Mouse (Mus musculus): ENCODE measurements at regions not wholly inside any gene's neighbourhood (a gene's known extent, or its start where the extent isn't known, plus 50 kb on each side); places are given as distances from the start of the nearest gene placed in this dataset.

DNA sequence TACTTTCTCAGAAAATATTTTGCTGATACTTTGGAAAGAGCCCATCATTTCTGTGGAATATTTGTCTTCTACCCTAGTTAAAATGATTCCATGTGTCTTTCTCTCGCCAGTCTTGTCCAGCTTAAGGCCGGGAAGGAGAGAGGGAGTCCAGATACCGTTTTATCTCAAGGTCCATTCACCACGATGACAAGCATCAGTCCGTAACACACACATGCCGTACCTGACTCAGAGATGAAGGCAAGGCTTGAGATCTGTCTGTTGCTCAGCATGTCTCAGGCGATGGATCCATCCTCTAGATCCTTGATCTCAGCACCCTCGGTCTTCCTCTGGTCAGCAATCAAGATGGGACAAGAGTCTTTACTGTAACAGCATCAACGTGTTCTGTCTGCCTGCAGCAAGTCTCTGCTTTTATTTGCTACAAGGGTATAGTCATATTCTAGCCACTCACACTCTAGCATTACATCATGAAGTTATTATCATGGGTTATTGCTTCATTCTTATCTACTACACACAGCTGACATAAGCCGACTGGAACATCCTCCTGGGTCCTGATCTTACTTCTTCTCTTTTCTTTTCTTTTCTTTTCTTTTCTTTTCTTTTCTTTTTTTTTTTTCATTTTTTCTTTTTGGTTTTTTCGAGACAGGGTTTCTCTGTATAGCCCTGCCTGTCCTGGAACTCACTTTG lies 64.9 kb upstream of the Tmem164 start:
- Histone ChIP-seq H3K27ac (ENCODE audit: insufficient read depth, low read depth, low read length) (no peak overlapping the region), H3K4me3 (ENCODE audit: insufficient read depth, low read length) (no peak overlapping the region), H3K4me1 (ENCODE audit: control insufficient read depth, insufficient read depth, low read length) (no peaks in the 10 kb centered on the region)
- TF ChIP-seq CTCF (IDR thresholded peaks at IDR 0.05; ENCODE audit: low read depth, low read length) (no peak), POLR2A (IDR thresholded peaks at IDR 0.05; ENCODE audit: borderline replicate concordance, low read depth, low read length) (no peak)

DNA sequence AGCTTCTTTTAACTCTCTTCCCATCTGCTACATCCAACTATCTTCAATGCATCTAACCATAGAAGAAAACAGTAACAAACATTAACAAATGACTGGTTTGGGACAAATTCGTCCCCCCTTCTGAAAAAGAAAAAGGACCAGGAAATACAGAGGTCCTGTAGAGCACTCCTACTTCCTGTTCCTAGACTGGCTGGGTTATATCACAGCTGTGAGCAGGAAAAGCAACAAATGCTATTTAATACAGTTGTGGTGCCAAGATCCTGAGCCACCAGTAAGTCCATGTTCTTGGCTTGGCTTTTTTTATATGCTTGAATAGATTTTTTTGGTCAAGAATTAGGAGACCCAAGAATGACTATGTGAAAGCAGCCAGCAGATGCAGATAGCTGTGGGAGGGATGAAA lies 62.8 kb upstream of the Tmem164 start:
- H3K4me3 ChIP-seq (ENCODE audit: insufficient read depth, low read length): no peak overlapping the region
- no peak for TF ChIP-seq POLR2A (IDR thresholded peaks at IDR 0.05; ENCODE audit: borderline replicate concordance, low read depth, low read length)
- no peak overlapping the region for H3K27ac ChIP-seq (ENCODE audit: insufficient read depth, low read depth, low read length)
- no peaks in the 10 kb centered on the region for H3K4me1 ChIP-seq (ENCODE audit: control insufficient read depth, insufficient read depth, low read length)

DNA sequence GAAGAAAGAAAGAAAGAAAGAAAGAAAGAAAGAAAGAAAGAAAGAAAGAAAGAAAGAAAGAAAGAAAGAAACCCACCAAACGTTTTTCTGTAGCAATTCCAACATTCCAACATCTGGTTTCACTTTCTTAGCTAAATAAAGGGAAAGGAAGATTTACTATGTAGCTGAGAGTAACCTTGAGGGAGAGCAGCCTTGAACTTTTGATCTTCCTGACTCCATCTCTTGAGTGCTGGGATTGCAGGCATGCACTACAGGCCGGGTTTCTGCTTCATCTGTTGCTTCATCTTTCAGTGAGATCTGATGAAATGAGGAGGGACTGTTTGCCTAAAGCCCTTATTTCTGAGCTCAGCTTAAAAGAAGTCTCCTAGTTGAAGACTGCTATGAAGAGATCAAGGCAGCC lies 57.8 kb upstream of the Tmem164 start:
- TF ChIP-seq CTCF (IDR thresholded peaks at IDR 0.05; ENCODE audit: low read depth, low read length) (no peak), POLR2A (IDR thresholded peaks at IDR 0.05; ENCODE audit: borderline replicate concordance, low read depth, low read length) (no peak)
- Histone ChIP-seq H3K4me1 (ENCODE audit: control insufficient read depth, insufficient read depth, low read length) (no peaks in the 10 kb centered on the region), H3K27ac (ENCODE audit: insufficient read depth, low read depth, low read length) (no peak overlapping the region), H3K4me3 (ENCODE audit: insufficient read depth, low read length) (no peak overlapping the region)

DNA sequence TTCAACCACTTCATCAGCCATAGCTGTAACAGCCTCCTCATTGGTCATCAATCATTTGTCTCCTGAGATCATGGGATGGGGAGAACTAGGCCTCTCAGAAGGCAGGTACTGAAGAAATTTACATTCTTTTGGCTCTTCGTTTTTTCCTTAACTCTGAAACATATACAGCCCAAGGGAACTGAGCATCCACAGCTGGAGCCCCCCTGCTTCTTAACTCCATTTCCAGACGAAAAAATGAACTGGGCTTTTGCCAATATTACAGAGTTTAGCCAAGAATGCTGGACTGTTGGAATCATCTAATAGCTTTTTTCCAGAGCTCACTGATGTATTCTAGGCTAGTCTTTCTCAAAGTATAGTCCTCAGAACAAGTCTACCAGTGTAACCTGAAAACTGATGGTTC lies 57.3 kb upstream of the Tmem164 start:
- no peak for TF ChIP-seq CTCF (IDR thresholded peaks at IDR 0.05; ENCODE audit: low read depth, low read length)
- TF ChIP-seq POLR2A (IDR thresholded peaks at IDR 0.05; ENCODE audit: borderline replicate concordance, low read depth, low read length): no peak
- Histone ChIP-seq H3K4me1 (ENCODE audit: control insufficient read depth, insufficient read depth, low read length) (no peaks in the 10 kb centered on the region), H3K27ac (ENCODE audit: insufficient read depth, low read depth, low read length) (no peak overlapping the region), H3K4me3 (ENCODE audit: insufficient read depth, low read length) (no peak overlapping the region)
